Mouse (Mus musculus): ENCODE data around the gene Rasgrp4. TPM values are rescaled to one million over a fixed set of nuclear protein-coding genes. Genes with fewer than 3 reads are reported as not detected.

The Rasgrp4 gene
- total and polyA plus RNA-seq, 2 experiments from 2014 or later: 0.19 to 0.79 TPM

DNA sequence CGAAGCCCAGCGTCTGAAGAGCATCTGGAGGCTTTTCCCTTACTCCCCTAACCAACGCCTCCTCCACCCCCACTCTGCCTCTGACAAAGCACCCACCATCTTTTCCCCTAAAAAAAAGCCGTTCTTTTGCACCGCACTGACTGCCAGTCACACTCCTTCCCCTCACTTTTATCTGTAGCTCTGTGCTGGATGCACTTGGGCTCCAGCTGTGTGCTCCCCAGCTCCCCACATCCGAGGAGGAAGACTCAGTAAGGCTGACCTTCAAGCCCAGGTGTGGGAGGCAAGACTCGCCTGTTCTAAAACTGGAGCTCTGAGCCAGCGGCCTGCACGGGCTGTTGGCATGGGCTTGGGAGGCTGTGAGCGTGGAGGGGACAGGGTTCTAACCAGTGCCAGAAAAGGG is 16.8 kb downstream of the Rasgrp4 start:
- TF ChIP-seq EP300 (IDR thresholded peaks at IDR 0.05; ENCODE audit: low read depth) (no peak), CTCF (IDR thresholded peaks at IDR 0.05; ENCODE audit: low read depth) (no peak)
- no peaks in the 10 kb centered on the region for H3K27me3 ChIP-seq (ENCODE audit: control insufficient read depth, insufficient read depth, low read length)
- H3K4me3 ChIP-seq (ENCODE audit: low read depth, low read length): no peak overlapping the region
- no peak for DNase-seq (ENCODE audit: low spot score)
- 45% methylated on average over 10 of the region's 10 CpGs for WGBS
- H3K36me3 ChIP-seq (replicated peaks; ENCODE audit: control insufficient read depth, insufficient read depth, low read length): 0 out of 2 replicates have a peak, but pooled peaks cover 12% of the 10 kb centered on the region
- ATAC-seq (ENCODE audit: insufficient read depth, low read depth): no peak
- H3K27ac ChIP-seq (ENCODE audit: low read depth): no peak overlapping the region
- H3K4me1 ChIP-seq (ENCODE audit: control insufficient read depth, insufficient read depth): no peaks in the 10 kb centered on the region
- H3K9ac ChIP-seq (replicated peaks; ENCODE audit: low read depth, low read length): no peak overlapping the region
- H3K4me2 ChIP-seq (ENCODE audit: low read depth, low read length): no peak overlapping the region
- no peaks in the 10 kb centered on the region for H3K9me3 ChIP-seq (replicated peaks; ENCODE audit: control insufficient read depth, low read length)

- Histone ChIP-seq H3K27me3 (ENCODE audit: control insufficient read depth, insufficient read depth, low read length) (peaks cover 13% of the 10 kb centered on the region), H3K27ac (ENCODE audit: low read depth) (no peak overlapping the region), H3K36me3 (replicated peaks; ENCODE audit: control insufficient read depth, insufficient read depth, low read length) (0 out of 2 replicates have a peak, but pooled peaks cover 12% of the 10 kb centered on the region), H3K9me3 (replicated peaks; ENCODE audit: control insufficient read depth, low read length) (no peaks in the 10 kb centered on the region), H3K4me3 (ENCODE audit: low read depth, low read length) (no peak overlapping the region), H3K9ac (replicated peaks; ENCODE audit: low read depth, low read length) (no peak overlapping the region), H3K4me1 (ENCODE audit: control insufficient read depth, insufficient read depth) (no peaks in the 10 kb centered on the region), H3K4me2 (ENCODE audit: low read depth, low read length) (no peak overlapping the region)
- TF ChIP-seq CTCF (IDR thresholded peaks at IDR 0.05; ENCODE audit: low read depth): no peak
- TF ChIP-seq EP300 (IDR thresholded peaks at IDR 0.05; ENCODE audit: low read depth): no peak
- no peak for DNase-seq (ENCODE audit: low spot score)
- ATAC-seq (ENCODE audit: insufficient read depth, low read depth): no peak
- 95% methylated on average over 14 of the region's 14 CpGs for WGBS
Measured at GRCm38 (mm10) chr7:29154018-29154720, 19.5 kb downstream of the Rasgrp4 start.

- Histone ChIP-seq H3K4me1 (ENCODE audit: control insufficient read depth, insufficient read depth) (no peaks in the 10 kb centered on the region), H3K9ac (replicated peaks; ENCODE audit: low read depth, low read length) (peak overlapping the region; percentile 74), H3K4me2 (ENCODE audit: low read depth, low read length) (peak overlapping the region; percentile 92), H3K4me3 (ENCODE audit: low read depth, low read length) (peak overlapping the region; percentile 77), H3K27me3 (ENCODE audit: control insufficient read depth, insufficient read depth, low read length) (peaks cover 14% of the 10 kb centered on the region), H3K27ac (ENCODE audit: low read depth) (peak overlapping the region; percentile 80), H3K36me3 (replicated peaks; ENCODE audit: control insufficient read depth, insufficient read depth, low read length) (0 out of 2 replicates have a peak, but pooled peaks cover 12% of the 10 kb centered on the region), H3K9me3 (replicated peaks; ENCODE audit: control insufficient read depth, low read length) (no peaks in the 10 kb centered on the region)
- peak; percentile 90 for ATAC-seq (ENCODE audit: insufficient read depth, low read depth)
- peak; percentile 62 for DNase-seq (ENCODE audit: low spot score)
- 8% methylated on average over 35 of the region's 37 CpGs for WGBS
- TF ChIP-seq CTCF (IDR thresholded peaks at IDR 0.05; ENCODE audit: low read depth) (0 out of 2 replicates have a peak, but pooled peaks have one; percentile 7), EP300 (IDR thresholded peaks at IDR 0.05; ENCODE audit: low read depth) (no peak)
Measured at GRCm38 (mm10) chr7:29155196-29155837, 20.7 kb downstream of the Rasgrp4 start.

GRCm38 (mm10) chr7:29155838-29156782 is 21.5 kb downstream of the Rasgrp4 start, which contains the start of gene Fam98c:
TSS of gene Fam98c (minus strand) at chr7:29156234.
- DNase-seq (ENCODE audit: low spot score) (peak; percentile 85), ATAC-seq (ENCODE audit: insufficient read depth, low read depth) (peak; percentile 89)
- Histone ChIP-seq H3K9ac (replicated peaks; ENCODE audit: low read depth, low read length) (peak within 1 kb of the TSS; percentile 74), H3K4me2 (ENCODE audit: low read depth, low read length) (peak within 1 kb of the TSS; percentile 92), H3K27me3 (ENCODE audit: control insufficient read depth, insufficient read depth, low read length) (peaks cover 14% of the 10 kb centered on the region), H3K4me1 (ENCODE audit: control insufficient read depth, insufficient read depth) (no peaks in the 10 kb centered on the region), H3K4me3 (ENCODE audit: low read depth, low read length) (peak within 1 kb of the TSS; percentile 77), H3K9me3 (replicated peaks; ENCODE audit: control insufficient read depth, low read length) (no peaks in the 10 kb centered on the region), H3K36me3 (replicated peaks; ENCODE audit: control insufficient read depth, insufficient read depth, low read length) (0 out of 2 replicates have a peak, but pooled peaks cover 12% of the 10 kb centered on the region), H3K27ac (ENCODE audit: low read depth) (peak within 1 kb of the TSS; percentile 80)
- TF ChIP-seq CTCF (IDR thresholded peaks at IDR 0.05; ENCODE audit: low read depth) (peak; percentile 31), EP300 (IDR thresholded peaks at IDR 0.05; ENCODE audit: low read depth) (no peak)
- WGBS: 3% methylated on average over 67 of the region's 68 CpGs

DNA sequence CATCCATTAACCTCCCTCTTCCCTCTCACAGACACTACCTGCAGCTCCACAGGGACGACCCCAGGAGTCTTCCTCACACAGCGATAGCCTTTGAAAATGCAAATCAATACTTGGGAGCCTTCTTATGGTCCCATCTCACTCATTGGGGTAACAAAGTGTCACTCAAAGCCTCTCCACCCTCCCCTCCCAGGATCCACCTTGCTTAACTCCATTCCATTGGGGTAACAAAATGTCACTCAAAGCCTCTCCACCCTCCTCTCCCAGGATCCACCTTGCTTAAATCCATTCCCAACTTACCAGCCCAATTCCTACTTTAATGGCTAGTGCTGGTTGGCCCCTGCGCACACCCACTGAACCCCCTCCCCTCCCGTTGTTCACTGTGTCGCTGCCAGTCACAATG is 23.6 kb downstream of the Rasgrp4 start:
- WGBS: 6% methylated on average over 5 of the region's 5 CpGs
- Histone ChIP-seq H3K9ac (replicated peaks; ENCODE audit: low read depth, low read length) (no peak overlapping the region), H3K4me3 (ENCODE audit: low read depth, low read length) (no peak overlapping the region), H3K27me3 (ENCODE audit: control insufficient read depth, insufficient read depth, low read length) (peaks cover 17% of the 10 kb centered on the region), H3K4me1 (ENCODE audit: control insufficient read depth, insufficient read depth) (no peaks in the 10 kb centered on the region; the same call in 1 of the 2 replicates), H3K4me2 (ENCODE audit: low read depth, low read length) (no peak overlapping the region), H3K9me3 (replicated peaks; ENCODE audit: control insufficient read depth, low read length) (no peaks in the 10 kb centered on the region), H3K27ac (ENCODE audit: low read depth) (no peak overlapping the region), H3K36me3 (replicated peaks; ENCODE audit: control insufficient read depth, insufficient read depth, low read length) (peaks cover 12% of the 10 kb centered on the region; the same call in 1 of the 2 replicates)
- ATAC-seq (ENCODE audit: insufficient read depth, low read depth) (no peak), DNase-seq (ENCODE audit: low spot score) (no peak)
- TF ChIP-seq EP300 (IDR thresholded peaks at IDR 0.05; ENCODE audit: low read depth): no peak
